Mouse (Mus musculus) cortical plate, adult 2 months (tissue): ENCODE measurements around the gene Prrg2.

Source experiments
- CTCF ChIP-seq: fragments of 200-500 bp; IDR thresholded peaks from 2 replicates; pipeline ENCODE4 v1.5.1; 2011; ENCODE audit warnings: mild to moderate bottlenecking, control low read depth, low read length; ENCODE audit not compliant: insufficient read depth; ENCODE audit errors: extremely low read depth
- POLR2A ChIP-seq: fragments of 200-500 bp; IDR thresholded peaks from 2 replicates; pipeline ENCODE4 v1.6.1; 2011; ENCODE audit warnings: mild to moderate bottlenecking, low read length, control low read depth; ENCODE audit not compliant: insufficient read depth; ENCODE audit errors: extremely low read depth

GRCm38 (mm10) chr7:45105491-45105890 lies 43.0 kb upstream of the Prrg2 start:
- TF ChIP-seq POLR2A, result no peak
- TF ChIP-seq CTCF, result no peak
